9 mouse cellular contexts compared by ENCODE assay signal in genomic region chr2:127430238-127430637, GRCm38 (mm10). TPM values are rescaled to one million over a fixed set of nuclear protein-coding genes. Genes with fewer than 3 reads are reported as not detected.
DNase-seq lines count a peak whose midpoint lies in the region; ATAC-seq and TF ChIP-seq lines count a peak whose summit lies in the region.
"Had no signal": no experiment of that assay in that cellular context is flagged by ENCODE, and none has a peak within 500 bp of the region (broad histone marks: within the 10 kb centered on the region; RNA-seq: fewer than 3 reads in every experiment).

No protein-coding gene starts in this region.

- DNase-seq in gastrocnemius, adult 2 months = peak; percentile 37
- DNase-seq in gastrocnemius, postnatal 25 days = no peak
- peak; percentile 16 for DNase-seq in thymus, adult 2 months
- DNase-seq in thymus, adult 18-20 months = no peak
- DNase-seq in embryo, embryonic 10.5 days (ENCODE audit: low spot score) = peak; percentile 72
- peak; percentile 63 to 76 for DNase-seq in kidney, postnatal 25 days
- peak; percentile 80 for DNase-seq in lung, embryonic 14.5 days
- no peak for DNase-seq in T-cell, adult 2 months (ENCODE audit: low spot score)

- no peak overlapping the region for H3K4me2 ChIP-seq in lung, embryonic 14.5 days
- H3K4me2 ChIP-seq: hindbrain, embryonic 15.5 days had no signal

- no peak for ATAC-seq in lung, embryonic 14.5 days (ENCODE audit: insufficient read depth)

- peak; percentile 77 for TF ChIP-seq CTCF in gastrocnemius, adult 2 months (IDR thresholded peaks at IDR 0.05)
- TF ChIP-seq CTCF in thymus, adult 2 months (IDR thresholded peaks at IDR 0.05; ENCODE audit: borderline replicate concordance, control insufficient read depth, extremely low read depth, insufficient read depth, low read length, poor library complexity) = no peak
- peak; percentile 85 for TF ChIP-seq CTCF in lung, embryonic 14.5 days (IDR thresholded peaks at IDR 0.05; ENCODE audit: low read depth)

- TF ChIP-seq POLR2A in thymus, adult 2 months (IDR thresholded peaks at IDR 0.05; ENCODE audit: control insufficient read depth, extremely low read depth, insufficient read depth, low read length, poor library complexity) = no peak

- H3K9ac ChIP-seq in lung, embryonic 14.5 days = no peak overlapping the region
- H3K9ac ChIP-seq: hindbrain, embryonic 15.5 days had no signal

- whole genome bisulfite sequencing in thymus, adult 2 months = 14% methylated on average over 3 of the region's 3 CpGs
- 12% methylated on average over 3 of the region's 3 CpGs for WGBS in lung, embryonic 14.5 days

- no peaks in the 10 kb centered on the region for H3K27me3 ChIP-seq in thymus, adult 2 months (ENCODE audit: control insufficient read depth, insufficient read depth, low read length)
- no peaks in the 10 kb centered on the region for H3K27me3 ChIP-seq in lung, embryonic 14.5 days (ENCODE audit: insufficient read depth, low read length)
- H3K27me3 ChIP-seq: hindbrain, embryonic 15.5 days had no signal

- no peak overlapping the region for H3K4me3 ChIP-seq in gastrocnemius, adult 2 months
- no peak overlapping the region for H3K4me3 ChIP-seq in thymus, adult 2 months (ENCODE audit: control insufficient read depth, insufficient read depth, low read length)
- no peak overlapping the region for H3K4me3 ChIP-seq in lung, embryonic 14.5 days (ENCODE audit: low read depth, low read length)
- H3K4me3 ChIP-seq: hindbrain, embryonic 15.5 days had no signal

- intact Hi-C loops in gastrocnemius, adult 2 months (cut with DNase I) = loop anchor here (2.0 kb wide), 1 partner anchor 67 kb away; the partner anchor contains the start of gene Adra2b

- H3K27ac ChIP-seq in gastrocnemius, adult 2 months = no peak overlapping the region
- H3K27ac ChIP-seq in thymus, adult 2 months (ENCODE audit: control insufficient read depth, insufficient read depth, low read length) = no peak overlapping the region
- no peak overlapping the region for H3K27ac ChIP-seq in lung, embryonic 14.5 days (ENCODE audit: low read depth)
- H3K27ac ChIP-seq: hindbrain, embryonic 15.5 days had no signal

- H3K4me1 ChIP-seq in thymus, adult 2 months (replicated peaks; ENCODE audit: control insufficient read depth, insufficient read depth, low read length) = no peaks in the 10 kb centered on the region
- no peaks in the 10 kb centered on the region for H3K4me1 ChIP-seq in lung, embryonic 14.5 days (ENCODE audit: insufficient read depth)
- H3K4me1 ChIP-seq: hindbrain, embryonic 15.5 days had no signal

- H3K9me3 ChIP-seq in lung, embryonic 14.5 days (ENCODE audit: low read depth, low read length) = no peaks in the 10 kb centered on the region
- H3K9me3 ChIP-seq: hindbrain, embryonic 15.5 days had no signal

- H3K36me3 ChIP-seq in thymus, adult 2 months (ENCODE audit: control insufficient read depth, insufficient read depth, low read length) = no peaks in the 10 kb centered on the region
- 0 out of 2 replicates have a peak, but pooled peaks cover 4% of the 10 kb centered on the region for H3K36me3 ChIP-seq in lung, embryonic 14.5 days (ENCODE audit: insufficient read depth)

RNA-seq across cellular contexts. Expression of gene Gpat2, which starts 5.2 kb away (rescaled TPM):
- not detected for total RNA-seq in gastrocnemius, adult 2 months (2021)
- not detected for total RNA-seq in gastrocnemius, postnatal 25 days (2021)
- 0.31 and 0.85 TPM in 2 replicates for polyA plus RNA-seq in thymus, adult 2 months (2012; rRNA removed)
- polyA plus RNA-seq in lung, embryonic 14.5 days (2014; fragmentation: Nextera tagmentation; extraction: Ambion mirVana) = 0.27 and 0.42 TPM in 2 replicates

RNA-seq across cellular contexts. Expression of gene Fahd2a, which starts 14.1 kb away (rescaled TPM):
- total RNA-seq in gastrocnemius, adult 2 months (2021) = 10 to 100 TPM; 18.8 to 26.9 TPM
- 10 to 100 TPM; 21.5 to 21.9 TPM for total RNA-seq in gastrocnemius, postnatal 25 days (2021)
- polyA plus RNA-seq in thymus, adult 2 months (2012; rRNA removed) = 13.4 and 17.0 TPM in 2 replicates
- 18.7 and 25.0 TPM in 2 replicates for polyA plus RNA-seq in lung, embryonic 14.5 days (2014; fragmentation: Nextera tagmentation; extraction: Ambion mirVana)

Comparison
In these comparisons a context has a peak if more than half of its experiments do, and no peak if none do; other contexts are left out.
1. DNase-seq: peak in gastrocnemius, adult 2 months (single experiment), thymus, adult 2 months (single experiment), embryo, embryonic 10.5 days (single experiment), kidney, postnatal 25 days (2 of 2) and lung, embryonic 14.5 days (single experiment); none in gastrocnemius, postnatal 25 days (single experiment), thymus, adult 18-20 months (0 of 2) and T-cell, adult 2 months (single experiment).